Mouse (Mus musculus) embryo, embryonic 10 days (tissue): ENCODE measurements around the gene Aph1b.
"Not testable (repeated sequence)": the region's sequence is repeated elsewhere in the genome, so short reads cannot be mapped to it uniquely, and the experiment has no call there.

Experiments used
- DNase-seq: peaks from one replicate; pipeline ENCODE4 v3.0.0-alpha.2; 2015; ENCODE audit warnings: low spot score

Gene Aph1b

DNA sequence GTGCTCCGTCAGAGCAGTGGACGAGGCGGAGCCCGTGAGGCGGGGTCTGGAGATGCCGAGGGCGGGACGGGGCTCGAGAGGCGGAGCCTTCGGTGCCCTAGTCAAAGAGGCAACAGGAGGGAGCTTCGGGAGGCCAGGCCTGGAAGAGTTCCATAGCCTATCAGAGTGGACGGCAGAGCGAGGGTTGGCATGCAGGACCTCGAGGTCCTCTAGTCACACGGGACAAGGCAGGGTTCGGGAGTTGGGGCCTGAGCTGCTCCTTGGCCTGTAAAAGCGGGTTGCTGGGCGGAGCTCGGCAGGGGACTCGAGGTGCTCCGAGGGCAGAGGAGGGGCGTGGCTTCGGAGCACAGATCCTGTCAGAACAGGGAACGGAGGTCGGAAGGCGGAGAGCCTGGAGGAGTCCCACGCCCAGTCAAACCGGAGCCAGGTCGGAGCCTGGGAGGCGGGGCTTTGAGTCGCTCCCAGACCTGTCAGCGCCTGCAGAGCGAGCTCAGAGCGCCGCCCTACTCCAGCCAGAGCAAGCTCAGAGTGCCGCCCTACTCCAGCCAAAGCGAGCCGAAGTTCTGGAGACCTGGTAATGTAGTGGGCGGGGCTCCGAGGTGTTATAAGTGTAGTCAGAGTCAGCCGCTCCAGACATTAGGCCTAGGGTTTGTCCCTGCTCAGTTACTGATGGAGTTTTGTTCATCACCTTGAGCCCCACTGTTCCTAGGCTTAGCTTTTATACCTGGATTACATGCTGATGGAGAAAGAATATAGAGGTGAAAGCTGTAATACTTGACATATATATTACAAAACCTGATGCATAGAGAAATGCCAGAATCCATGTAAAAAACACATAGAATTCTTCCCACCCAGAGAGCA lies at the start of gene Aph1b:
TSS of gene Aph1b (minus strand) at position 27 of the 861 bp plus-strand sequence.
- DNase-seq = peak; percentile 98

DNA sequence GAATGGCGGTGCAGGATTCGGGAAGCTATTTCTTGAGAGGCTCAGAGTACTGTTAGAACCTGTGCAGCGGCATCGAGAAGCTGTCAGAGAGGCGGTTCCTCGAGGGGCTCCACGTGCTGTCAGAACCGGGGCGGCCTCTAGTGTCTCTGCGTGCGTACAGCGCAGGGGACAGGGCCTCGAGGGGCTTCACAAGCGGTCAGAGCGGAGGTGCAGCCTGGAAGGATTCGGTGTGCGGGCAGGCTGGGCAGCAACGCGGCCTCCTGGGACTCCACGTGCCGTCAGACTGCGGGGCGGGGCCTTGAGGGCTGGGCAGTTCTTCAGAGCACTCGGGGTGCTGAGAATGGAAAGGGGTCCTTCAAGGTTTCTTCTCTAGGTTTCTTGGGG lies 39.8 kb upstream of the Aph1b start:
- DNase-seq = peak; percentile 72

DNA sequence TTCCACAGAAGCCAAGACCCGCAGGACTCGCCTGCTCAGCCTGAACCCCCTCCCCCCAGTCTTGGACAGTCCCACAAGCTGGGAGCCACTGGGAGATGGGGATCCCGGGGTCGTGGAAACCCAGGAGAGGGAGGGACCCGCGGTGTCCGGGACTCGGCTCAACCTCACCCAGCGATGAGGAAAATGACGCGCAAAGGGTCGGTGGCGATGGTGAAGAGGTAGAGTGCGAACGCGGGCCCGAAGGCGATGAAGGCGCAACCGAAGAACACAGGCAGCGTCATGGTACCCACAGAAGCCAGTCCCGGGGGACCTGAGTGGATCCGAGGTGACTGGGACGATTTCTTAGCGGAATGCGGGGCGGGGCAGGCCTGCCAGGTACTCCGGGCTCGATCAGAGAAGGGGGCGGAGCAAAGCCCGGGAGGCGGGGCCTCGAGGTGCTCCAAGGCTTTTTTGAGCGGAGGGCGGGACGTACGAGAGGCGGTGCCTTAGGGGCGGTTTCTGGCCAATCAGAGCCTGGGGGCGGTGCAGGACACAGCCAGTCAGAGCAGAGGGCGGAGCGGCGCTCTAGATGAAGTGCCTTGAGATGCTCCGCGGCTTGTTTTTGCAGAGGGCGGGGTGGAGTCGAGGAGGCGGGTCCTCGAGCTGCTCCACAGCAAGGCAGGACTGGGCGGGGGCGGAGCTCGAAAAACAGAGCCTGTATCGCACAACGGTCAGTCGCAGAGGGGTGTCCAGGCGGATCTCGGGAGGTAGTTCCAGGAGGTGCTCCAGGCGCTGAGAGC lies 39.2 kb upstream of the Aph1b start, which contains the start of gene Aph1c:
TSS of gene Aph1c (minus strand) at position 409 of the 779 bp plus-strand sequence.
- peak; percentile 99 for DNase-seq

DNA sequence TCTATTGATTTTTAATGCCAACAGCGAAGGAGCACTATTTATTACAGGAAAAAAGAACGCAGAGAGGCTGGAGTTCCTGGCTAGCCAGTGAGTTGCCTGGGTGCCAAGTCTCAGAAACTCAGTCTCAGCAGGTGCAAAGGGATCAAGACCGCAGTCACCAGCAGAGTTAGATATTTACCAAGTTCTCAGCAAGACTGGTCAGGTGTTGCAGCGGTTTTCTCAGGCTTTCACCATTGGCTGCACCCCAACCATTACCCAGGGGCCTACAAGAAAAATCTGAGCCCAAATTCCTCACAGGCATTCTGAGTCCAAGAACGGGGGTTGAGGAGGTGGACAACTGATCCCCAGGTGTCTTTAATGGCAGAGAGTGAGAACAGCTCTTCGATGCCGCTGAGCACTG lies 38.6 kb upstream of the Aph1b start:
- no peak for DNase-seq

DNA sequence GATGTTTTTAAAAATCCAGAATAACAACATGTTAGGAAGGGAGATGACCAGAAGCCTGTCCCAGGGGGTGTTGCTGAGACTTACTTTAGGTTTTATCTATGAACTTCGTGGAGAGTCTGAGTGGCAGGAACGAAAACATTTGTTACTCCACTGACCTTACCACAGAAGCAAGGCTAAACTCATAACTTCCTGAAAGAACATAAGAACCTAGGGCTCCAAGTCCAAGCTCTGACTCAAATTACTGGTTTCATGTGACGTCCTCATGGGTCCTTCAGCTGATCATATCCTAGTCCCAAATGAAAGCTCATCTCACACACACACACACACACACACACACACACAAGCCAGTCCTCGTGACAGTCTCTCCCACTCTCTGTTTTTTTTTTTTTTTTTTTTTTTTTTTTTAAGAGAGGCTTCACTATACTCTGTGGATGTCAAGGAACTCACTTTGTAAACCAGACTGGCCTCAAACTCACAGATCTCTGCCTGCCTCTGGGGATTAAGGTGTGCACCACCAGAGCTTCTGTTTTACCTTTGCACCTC lies 37.1 kb upstream of the Aph1b start:
- DNase-seq = no peak

DNA sequence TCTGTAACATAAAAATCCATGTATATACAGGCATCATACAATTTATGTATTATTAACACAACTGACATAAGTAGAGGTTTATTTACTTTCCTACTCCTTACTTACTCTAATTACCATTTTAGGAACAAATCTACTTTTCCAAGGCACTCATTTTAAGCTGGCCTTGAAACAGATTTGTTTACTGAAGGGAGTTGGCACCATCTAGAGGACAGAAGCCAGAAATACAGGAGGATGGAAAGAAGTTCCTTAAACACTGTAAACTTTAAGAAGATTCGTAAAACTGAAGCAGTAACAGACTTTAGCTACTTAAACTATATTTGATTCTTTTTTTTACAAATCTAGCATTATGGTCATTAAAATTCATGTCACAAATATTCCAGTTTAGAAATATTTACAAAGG lies 30.7 kb upstream of the Aph1b start:
- peak; percentile 76 for DNase-seq

DNA sequence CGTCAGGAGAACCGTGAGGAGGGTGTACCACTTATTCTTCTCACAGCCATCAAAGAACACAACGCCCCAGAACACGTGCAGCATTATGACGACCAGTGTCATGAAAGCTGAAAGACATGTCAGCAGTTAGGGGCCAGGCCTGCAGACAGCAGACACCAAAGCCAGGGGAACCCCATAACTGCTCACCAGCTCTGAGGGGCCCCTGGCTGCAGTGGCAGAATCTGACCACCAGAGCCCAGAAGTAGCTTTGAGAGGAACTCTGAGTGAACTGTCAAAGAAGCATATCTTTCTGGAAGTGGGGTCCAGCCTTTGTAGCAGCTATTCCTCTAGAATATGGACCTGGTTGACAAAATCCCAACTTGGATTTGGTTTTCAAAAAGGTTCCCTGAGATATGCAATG lies 27.0 kb upstream of the Aph1b start:
- not testable (repeated sequence) for DNase-seq

DNA sequence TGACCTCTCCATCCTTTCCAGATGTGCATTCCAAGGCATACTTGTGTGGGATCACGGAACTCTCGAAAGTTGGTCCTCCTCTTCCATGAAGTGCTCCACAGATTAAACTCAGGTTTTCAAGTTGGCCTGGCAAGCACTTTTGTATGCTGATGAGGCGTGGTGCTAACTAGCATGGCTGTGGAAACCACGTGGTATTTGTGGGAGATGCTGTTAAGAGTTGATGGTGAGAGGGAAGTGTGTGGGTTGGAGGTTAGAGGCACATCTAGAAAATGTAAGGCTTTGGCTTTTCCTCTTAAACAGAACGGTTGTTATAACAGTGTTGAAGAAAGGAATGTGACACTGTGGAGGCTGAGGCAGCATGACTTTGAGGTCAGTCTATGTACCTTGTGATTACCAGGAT lies 25.7 kb upstream of the Aph1b start:
- DNase-seq = no peak

DNA sequence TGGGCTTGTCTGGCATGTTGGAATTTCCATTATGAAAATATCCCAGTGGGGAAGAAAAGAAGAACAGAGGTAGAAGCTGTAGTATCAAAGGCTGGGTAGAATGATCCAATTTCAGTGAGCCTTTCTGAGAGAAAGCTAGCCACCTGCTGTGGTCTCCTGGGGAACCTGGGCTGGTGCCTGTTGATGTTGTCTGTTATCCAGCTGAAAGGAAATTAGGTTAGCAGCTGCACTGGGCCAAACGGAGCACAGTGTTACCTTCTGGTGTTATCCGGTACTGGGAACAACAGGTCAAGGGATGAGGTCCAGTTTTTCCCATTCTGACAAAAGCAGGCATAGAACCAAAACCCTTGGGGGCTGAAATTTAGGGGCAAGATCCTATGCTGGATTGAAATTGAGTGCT lies 18.1 kb upstream of the Aph1b start:
- DNase-seq = no peak

DNA sequence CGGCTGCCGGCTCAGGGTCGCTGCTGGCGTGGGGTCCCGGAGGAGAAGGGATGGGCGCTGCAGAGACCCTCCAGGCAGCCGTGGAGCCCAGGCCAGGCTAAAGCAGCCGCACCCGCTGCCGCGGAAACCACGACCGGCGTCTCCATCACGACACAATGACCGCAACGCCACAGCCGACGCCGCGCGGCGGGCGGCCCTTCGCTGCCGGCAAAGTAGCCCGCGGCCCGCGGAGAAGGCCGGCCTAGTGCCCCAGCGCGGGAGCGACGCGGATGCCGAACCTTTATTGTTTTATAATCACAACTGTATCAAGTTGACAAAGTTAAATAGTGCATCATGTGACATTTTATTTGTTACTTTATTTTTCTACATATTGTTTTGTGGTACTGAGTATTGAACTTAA lies 10.7 kb upstream of the Aph1b start:
- not testable (repeated sequence) for DNase-seq

DNA sequence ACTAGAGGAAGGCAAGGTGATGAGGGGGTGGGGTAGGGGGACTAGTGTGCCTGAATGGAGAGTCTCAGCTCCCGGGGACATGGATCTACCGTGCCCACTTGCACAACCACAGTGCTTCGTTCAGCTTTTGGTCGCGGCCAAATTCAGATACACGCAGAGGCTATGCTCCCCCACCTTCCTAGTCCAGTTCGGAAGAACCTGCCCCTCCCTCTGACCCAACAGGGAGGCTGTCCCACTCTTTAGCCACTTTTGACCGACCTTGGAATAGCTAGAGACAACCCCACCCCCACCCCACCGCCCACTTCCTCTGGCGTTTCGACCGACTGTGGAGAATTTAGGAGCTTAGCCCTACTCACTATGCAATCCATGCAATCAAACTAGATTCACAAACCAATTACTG lies 6.7 kb upstream of the Aph1b start:
- DNase-seq = no peak

DNA sequence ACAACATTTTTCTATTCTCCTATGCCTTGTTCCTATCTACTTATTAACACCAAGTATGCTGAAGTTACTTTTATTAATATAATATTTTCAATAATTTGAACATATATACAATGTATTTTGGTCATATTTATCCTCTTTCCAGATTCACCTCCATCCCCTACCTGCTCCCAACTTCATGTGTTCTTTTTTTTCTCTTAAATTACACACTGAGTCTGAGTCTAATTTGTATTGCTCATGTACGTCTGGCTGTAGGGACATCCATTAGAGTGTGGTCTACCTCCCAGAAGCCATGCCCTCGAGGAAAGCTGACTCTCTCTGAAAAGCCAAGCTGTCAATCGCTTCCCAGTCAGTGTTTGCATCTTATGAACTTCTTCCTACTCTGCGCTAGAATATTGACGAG lies 1.4 kb upstream of the Aph1b start, which contains the start of gene Gm10647:
TSS of gene Gm10647 (plus strand) at position 301 of the 400 bp plus-strand sequence.
- no peak for DNase-seq

DNA sequence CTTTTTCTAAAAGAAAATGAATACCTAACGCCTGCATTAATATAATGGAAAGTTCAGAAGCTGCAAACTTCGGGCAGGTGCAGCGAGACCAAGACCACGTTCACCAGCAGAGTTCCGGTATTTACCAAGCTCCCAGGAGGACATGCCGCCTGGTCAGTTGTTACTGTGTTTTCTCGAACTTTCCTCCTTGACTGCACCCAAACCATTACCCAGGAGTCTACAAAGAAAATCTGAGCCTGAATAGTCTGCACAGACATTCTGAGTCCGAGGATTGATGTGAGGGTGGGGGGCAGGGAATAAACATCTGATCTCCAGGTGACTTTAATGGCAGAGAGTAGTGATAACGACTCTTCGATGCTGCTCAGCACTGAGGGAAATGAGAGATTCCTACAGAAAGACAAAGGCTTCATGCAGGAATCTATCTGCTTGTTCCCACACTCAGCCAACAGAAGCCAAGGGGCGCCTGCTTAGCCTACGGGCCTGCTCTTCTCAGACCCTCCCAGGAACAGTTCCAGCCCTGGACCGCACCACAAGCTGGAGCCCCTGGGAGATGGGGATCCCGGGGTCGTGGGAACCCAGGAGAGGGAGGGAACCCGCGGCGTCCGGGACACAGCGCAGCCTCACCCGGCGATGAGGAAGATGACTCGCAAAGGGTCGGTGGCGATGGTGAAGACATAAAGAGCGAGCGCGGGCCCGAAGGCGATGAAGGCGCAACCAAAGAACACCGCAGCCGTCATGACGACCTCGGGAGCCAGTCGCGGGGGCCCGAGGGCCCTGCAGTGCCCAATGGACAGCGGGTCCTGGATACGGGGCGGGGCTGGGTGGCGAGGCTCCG lies 444 bp downstream of the Aph1b start:
- no peak for DNase-seq

DNA sequence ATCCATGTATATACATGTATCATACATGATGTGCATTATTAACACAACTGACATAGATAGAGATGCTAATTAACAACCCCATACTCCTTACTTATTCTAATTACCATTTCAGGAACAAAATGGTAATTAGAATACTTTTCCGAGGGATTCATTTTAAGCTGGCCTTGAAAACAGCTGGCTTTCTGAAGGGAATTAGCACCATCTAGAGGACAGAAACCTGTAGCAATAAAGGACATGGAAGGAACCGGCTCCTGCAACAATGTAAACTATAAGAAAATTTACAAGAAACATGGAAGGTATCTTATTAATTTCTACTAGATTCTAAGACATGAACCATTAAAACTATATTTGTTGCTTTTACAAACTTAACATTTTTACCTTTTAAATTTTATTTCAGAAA lies 7.5 kb downstream of the Aph1b start:
- peak; percentile 69 for DNase-seq

DNA sequence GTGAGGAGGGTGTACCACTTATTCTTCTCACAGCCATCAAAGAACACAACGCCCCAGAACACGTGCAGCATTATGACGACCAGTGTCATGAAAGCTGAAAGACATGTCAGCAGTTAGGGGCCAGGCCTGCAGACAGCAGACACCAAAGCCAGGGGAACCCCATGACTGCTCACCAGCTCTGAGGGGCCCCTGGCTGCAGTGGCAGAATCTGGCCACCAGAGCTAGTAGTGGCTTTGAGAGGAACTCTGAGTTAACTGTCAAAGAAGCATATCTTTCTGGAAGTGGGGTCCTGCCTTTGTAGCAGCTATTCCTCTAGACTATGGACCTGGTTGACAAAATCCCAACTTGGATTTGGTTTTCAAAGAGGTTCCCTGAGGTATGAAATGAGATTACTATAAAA lies 10.7 kb downstream of the Aph1b start:
- not testable (repeated sequence) for DNase-seq

DNA sequence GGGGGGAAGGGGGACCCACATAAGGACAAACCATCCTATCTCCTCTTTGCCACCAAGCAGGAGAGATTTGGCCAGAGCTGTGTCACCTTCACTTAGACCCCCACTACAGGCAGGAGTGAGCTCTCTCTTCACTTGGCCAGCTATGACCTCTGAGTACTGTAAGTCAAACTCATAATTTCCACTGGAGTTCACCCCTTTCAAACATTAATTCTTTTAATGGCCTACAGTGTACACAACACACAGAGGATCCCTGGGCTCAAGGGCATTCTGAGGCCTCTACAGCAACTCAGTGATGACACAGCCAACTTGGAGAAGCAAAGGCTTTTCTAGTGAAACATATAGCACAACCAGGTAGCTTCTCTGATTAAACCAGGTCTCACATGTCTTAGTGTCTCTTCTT lies 24.6 kb downstream of the Aph1b start:
- DNase-seq = no peak

DNA sequence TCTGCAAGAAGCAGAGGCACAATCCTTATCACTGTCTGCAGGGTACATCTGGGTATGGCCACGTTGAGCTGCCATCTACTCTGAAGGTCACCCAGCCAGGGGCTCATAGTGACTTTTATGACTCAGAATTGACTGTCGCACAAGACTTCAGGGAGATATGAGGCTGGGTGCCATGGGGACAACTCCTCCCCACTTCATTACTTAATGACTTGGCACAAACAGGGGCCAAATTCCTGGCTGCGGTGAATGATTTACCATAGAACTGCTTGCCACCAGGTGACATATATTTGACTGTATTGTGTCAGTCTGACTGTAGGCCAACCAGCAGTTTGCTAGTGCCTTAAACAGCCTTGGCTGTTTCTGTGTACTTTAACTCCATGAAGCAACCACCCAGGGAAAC lies 26.0 kb downstream of the Aph1b start:
- DNase-seq = no peak

DNA sequence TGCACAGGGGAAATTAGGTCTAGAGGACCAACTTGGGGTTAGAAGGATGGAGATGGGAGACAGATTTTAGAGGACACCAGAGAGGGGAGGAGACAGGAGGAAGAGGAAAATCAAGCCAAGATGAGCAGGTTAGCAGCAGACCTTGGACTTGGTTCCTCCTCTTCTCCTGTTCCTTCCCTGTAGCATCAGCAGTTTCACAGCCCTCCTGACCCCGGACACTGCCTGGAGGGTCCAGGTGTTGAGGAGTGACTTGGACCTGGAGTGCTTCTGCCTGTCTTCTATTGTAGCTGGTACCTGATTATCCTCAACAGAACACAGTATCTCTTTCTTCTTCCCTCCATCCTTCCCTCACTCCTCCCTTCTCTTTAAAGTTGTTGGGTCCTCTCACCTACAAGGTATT lies 26.6 kb downstream of the Aph1b start:
- no peak for DNase-seq

DNA sequence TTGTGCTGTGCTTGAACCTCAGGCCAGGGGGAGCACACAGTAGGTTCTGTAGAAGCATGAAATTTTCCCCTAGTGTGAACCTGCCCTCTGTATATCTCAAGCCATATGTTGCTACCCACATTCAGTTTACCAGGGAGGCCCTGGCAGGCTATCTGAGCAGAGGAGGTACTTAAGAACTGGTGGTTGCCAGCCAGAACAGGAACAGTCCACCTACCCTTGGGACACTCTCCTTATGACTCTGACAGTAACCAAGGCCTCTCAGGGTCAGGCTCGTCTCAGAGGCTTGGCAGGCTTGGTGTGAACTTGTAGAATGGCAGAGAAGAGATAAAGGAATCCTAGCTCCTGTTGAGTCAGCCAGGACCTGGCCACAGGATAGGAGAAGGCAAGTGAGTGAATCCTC lies 34.3 kb downstream of the Aph1b start:
- no peak for DNase-seq

DNA sequence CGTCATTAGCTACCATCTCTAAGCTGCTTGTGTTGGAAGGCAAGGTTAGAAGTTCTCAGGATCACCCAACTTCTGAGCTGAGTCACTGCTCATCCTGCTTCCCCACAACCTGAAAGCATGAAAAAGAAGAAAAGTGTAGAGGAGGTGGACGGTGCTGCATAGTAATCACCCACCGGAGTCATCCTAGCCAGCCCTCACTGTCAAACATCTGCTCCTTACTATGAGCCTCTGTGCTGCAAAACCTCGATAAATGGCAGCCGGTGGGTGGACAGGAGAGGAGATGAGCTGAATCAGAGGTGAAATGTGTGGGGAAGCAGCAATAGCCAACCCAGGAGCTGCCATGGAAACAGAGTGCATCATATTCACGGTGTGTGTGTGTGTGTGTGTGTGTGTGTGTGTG lies 42.4 kb downstream of the Aph1b start:
- DNase-seq = no peak

DNA sequence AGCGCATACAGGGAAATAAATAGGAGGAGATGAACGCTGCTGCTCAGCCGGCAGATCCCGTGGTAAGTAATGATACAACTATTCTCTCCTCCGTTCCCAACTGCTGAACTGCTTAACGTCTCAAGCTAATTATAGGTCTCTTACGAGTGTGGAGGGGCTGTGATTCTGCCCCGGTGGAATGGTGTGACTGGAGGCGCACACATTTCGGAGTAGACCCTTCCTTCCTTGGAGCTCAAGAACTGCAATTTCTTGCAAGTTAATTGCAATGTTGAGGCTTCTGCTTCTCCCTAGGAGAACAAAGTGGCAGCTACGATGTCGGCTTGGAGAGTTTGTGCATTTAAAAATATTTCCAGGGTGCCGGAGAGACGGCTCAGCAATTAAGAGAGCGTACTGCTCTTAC lies 46.9 kb downstream of the Aph1b start:
- DNase-seq = no peak

DNA sequence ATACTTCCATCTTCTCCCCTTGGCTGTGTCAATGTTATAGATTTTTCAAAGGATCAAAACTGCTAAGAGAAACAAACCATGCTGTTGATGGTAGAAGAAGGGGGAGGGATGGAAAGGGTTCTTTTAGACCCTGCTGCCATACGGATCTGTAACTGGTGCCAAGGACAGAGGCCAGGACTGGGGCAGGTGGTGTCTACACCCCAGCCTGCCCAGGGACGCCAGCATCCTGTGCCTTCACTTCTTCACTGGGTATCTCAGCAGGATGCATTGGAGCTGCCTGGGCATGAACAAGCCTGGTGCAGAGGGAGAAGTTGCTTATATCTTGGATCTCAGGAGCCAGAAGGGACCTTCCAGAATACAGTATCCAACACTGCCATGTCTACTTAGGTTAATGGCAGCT lies 50.8 kb downstream of the Aph1b start:
- no peak for DNase-seq
